Mouse (Mus musculus) embryonic fibroblast, embryonic 13.5 days (primary cell): Measurements from ENCODE around the gene Sdhaf1. TPM values are rescaled to one million over a fixed set of nuclear protein-coding genes. Genes with fewer than 3 reads are reported as not detected.

Experiments
- H3K27ac ChIP-seq: 2 replicates; pipeline ENCODE4 v1.5.1; 2012; ENCODE audit warnings: low read length, control low read depth, inconsistent platforms; ENCODE audit not compliant: insufficient read depth
- H3K4me1 ChIP-seq: 2 replicates; pipeline ENCODE4 v1.6.1; 2011; ENCODE audit warnings: low read length; ENCODE audit not compliant: control insufficient read depth, insufficient read depth
- H3K4me3 ChIP-seq: 2 replicates; pipeline ENCODE4 v1.5.1; 2011; ENCODE audit warnings: mild to moderate bottlenecking, control low read depth, low read length; ENCODE audit not compliant: insufficient read depth
- CTCF ChIP-seq: IDR thresholded peaks from 2 replicates; pipeline ENCODE4 v1.5.1; 2011; ENCODE audit warnings: mild to moderate bottlenecking, control low read depth, low read length, moderate library complexity, borderline replicate concordance; ENCODE audit not compliant: insufficient read depth
- POLR2A ChIP-seq: IDR thresholded peaks from 2 replicates; pipeline ENCODE4 v1.6.1; 2011; ENCODE audit warnings: low read depth, mild to moderate bottlenecking, control low read depth, low read length, moderate library complexity
- polyA plus RNA-seq: library from polyadenylated mRNA; stranded (reverse); fragments of >200 nt; gene quantifications from 2 replicates; pipeline ENCODE4 v1.2.4, GENCODE M21; 2011; ENCODE audit warnings: low read depth; ENCODE audit not compliant: missing spikeins, insufficient read length

Gene Sdhaf1
- polyA plus RNA-seq, 1 experiment = 6.8 TPM

DNA sequence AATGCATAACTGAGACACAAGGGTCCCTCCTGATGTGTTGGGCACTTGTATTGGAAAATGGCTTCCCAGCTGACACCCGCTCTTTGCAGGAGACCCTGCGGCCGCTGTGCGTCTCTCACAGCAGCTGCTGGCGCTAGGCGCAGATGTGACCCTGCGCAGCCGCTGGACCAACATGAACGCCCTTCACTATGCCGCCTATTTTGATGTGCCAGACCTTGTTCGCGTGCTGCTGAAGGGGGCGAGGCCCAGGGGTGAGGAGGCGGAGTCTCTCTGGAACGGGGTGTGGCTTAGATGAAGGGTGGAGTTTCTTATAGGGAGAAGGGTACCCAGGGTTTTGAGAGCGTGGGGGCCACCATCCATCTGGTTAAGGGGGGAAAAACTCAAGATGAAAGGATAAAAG is 26.4 kb downstream of the Sdhaf1 start:
- H3K4me3 ChIP-seq = no peak overlapping the region
- no peaks in the 10 kb centered on the region for H3K4me1 ChIP-seq
- H3K27ac ChIP-seq = no peak overlapping the region
- TF ChIP-seq POLR2A (no peak), CTCF (no peak)

DNA sequence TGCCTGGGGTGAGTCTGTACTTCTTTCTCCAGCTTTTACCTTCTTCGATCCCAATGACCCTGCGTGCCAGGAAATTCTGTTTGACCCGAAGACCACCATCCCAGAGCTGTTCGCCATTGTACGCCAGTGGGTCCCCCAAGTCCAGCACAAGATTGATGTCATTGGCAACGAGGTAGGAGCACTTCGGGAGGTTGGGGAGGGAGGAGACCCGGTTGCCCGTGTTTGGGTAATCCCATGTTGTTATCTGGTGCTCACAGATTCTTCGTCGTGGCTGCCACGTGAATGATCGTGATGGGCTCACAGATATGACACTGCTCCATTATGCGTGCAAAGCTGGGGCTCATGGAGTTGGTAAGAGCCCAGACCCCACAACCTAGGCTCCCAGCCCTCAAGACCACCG is 26.9 kb downstream of the Sdhaf1 start:
- Histone ChIP-seq H3K27ac (no peak overlapping the region), H3K4me3 (no peak overlapping the region), H3K4me1 (no peaks in the 10 kb centered on the region)
- TF ChIP-seq CTCF (no peak), POLR2A (no peak)

DNA sequence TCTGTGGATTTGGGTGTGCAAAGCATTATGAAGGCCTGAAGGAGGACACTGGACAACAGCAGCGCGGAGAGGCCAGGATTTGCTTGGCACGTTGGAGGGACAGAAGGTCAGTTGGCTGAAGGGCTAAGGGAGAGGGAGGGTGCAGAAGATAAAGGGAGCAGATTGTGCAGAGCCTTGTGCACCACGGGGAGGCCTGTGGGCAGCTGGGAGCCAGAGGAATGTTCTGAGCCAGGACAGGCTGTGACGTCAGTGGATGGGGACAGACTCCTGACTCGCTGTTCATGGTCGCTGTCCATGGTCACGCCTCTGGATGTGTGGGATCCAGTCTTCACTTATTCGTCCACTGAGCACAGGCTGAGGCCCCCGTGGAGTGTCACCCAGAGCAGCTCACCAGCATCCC is 28.6 kb downstream of the Sdhaf1 start:
- H3K4me3 ChIP-seq = no peak overlapping the region
- H3K27ac ChIP-seq = no peak overlapping the region
- TF ChIP-seq POLR2A (no peak), CTCF (no peak)
- H3K4me1 ChIP-seq = no peaks in the 10 kb centered on the region

DNA sequence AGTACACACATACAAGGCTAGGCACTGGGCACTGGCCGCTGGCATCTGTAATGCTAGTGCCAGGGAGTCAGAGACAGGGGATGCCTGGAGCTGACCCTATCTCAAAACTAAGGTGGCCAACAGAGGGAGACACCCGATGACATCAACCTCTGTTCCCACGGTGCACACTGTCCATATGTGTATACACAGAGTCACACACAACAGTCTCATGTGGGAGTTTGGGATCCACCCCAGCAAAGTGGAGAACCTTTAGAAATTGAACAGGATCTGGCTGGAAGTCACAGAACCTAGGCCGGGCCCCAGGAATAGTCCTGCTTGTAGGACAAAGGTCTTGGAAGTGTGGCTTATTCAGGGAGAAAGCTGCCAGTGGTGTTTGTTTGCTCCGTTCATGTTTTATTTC is 29.4 kb downstream of the Sdhaf1 start:
- H3K4me3 ChIP-seq = no peak overlapping the region
- TF ChIP-seq CTCF (no peak), POLR2A (no peak)
- no peak overlapping the region for H3K27ac ChIP-seq
- H3K4me1 ChIP-seq = no peaks in the 10 kb centered on the region

DNA sequence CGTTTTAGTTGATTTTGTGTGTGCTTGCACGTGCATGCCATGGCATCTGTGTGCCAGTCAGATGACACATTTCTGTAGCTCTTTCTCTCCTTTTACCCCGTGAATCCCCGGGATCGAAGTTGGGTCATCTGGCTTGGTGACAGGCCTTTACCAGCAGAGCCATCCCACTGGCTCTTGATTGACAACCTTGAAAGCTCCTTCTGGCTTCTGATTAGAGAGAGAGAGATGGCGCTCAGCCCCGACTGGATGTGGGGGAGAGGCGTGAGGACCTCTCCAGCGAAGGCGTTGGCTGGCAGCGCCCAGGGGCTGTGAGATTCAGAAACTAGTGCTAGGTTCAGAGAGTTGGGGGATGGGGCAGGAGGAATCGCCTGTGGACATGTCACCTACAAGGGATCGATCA is 29.9 kb downstream of the Sdhaf1 start:
- no peaks in the 10 kb centered on the region for H3K4me1 ChIP-seq
- no peak overlapping the region for H3K27ac ChIP-seq
- H3K4me3 ChIP-seq = no peak overlapping the region
- TF ChIP-seq CTCF (no peak), POLR2A (no peak)

DNA sequence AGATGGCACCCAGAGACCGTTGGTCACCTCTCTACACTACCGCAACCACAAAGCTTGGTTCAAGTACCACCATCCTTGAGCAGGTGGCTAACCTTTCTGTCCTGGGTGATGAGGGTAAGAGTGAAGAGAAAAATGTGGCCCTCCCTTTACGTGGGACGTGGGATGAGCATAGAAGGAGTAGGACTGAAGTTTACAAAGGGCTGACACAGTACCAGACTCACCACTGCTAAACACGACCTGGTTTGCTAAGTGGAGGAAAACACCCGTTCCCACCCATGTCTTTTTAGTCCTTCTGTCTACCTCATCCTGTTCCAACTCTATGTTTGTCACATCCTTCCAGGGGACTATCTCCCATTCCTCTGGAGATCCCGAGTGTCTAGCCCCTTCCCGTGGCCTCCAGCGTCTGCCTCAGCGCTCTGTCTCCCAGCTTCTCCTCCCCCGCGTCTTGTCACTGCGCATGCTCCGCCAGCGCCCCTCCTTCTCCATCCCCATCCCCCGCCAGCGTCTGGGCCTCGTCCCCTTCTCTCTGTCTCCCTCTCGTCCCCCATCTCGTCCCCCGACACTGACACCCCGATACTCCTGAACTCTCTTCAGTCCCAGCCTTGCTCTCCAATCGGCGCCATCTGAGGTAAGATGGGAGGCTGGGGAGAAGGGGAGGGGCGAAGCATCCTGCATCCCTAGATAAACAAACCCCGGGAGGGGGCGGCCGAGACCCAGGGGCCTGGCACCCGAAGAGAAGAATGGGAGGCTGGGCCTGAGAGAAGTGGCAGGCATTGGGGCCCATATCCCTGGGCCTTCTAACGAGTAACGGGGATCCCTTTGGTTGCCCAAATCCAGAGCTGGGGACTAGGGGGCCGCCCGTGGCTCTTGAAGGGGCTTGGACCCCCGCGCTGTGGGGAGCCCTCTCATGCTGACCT is 32.2 kb downstream of the Sdhaf1 start, which contains the start of gene Clip3:
Gene Clip3 (plus strand): TSS at position 514 of the 917 bp plus-strand sequence.
- Histone ChIP-seq H3K4me3 (peak within 1 kb of the TSS; percentile 95), H3K27ac (peak within 1 kb of the TSS; percentile 6; the same call in 1 of the 2 replicates), H3K4me1 (peaks cover 3% of the 10 kb centered on the region; the same call in 1 of the 2 replicates)
- no peak for TF ChIP-seq CTCF
- peak; percentile 98 for TF ChIP-seq POLR2A

DNA sequence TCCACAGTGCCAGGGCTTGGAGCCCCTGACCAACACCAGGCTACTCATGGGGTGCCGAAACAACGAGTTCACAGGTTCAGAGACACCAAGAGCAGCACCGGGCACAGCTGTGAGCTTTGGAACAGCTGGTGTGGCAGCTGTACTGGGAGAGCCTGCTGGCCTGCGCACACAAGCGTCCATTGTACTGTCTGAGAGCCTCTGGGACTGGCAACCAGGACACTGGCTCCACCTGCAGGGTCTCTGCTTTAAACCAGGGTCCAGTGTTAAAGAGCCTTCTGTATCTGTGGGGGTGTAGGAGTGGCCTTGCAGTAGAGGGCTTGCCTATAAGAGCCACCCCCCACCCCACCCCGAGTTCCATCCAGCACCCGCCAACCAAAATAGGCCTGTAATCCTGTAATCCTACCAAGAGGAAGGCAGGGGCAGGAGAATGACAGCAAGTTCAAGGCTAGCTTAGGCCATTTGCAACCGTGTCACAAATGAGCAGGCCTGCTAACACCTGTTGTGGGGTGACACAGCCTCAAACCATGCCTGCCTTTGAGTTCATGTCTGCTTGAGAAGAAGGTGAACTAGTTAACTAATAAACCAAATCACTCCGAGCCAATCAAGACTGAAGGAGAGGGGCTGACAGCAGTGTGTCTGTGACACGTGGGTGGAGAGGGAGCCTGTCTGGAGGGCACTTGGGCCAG is 33.8 kb downstream of the Sdhaf1 start:
- peaks cover 3% of the 10 kb centered on the region; the same call in 1 of the 2 replicates for H3K4me1 ChIP-seq
- TF ChIP-seq POLR2A = no peak
- no peak for TF ChIP-seq CTCF
- H3K4me3 ChIP-seq = no peak overlapping the region
- H3K27ac ChIP-seq = no peak overlapping the region

DNA sequence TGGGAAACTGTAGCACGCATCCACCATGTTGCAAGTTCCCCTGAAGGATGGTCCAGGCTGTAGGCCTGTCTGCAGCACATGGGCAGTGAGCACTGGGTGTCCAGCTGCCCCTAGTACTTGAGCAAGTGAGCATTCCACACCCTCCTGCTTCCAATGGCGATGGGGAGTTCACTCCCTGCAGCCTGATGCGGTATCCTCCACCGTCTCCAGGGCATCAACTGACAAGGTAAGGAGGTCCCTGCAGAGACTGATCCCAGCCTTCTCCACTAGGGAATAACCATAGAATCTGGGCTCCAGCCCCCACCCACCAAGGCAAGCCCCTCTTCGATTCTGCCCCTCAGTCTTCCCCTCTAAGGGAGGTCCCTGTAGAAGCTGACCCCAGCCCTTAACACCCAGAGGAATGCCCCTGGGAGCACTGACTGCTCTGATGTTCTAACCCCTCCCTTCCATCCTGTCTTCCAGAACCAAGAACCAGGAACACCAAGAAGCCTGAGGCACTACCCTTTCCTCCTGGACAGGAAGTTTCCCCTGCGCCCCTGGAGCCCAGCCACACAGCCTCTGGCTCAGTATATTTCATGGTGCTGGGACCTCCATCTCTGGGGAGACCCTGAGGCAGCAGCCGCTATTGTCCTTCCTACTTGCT is 34.5 kb downstream of the Sdhaf1 start:
- Histone ChIP-seq H3K4me1 (peaks cover 3% of the 10 kb centered on the region; the same call in 1 of the 2 replicates), H3K4me3 (no peak overlapping the region), H3K27ac (no peak overlapping the region)
- TF ChIP-seq CTCF (no peak), POLR2A (no peak)

DNA sequence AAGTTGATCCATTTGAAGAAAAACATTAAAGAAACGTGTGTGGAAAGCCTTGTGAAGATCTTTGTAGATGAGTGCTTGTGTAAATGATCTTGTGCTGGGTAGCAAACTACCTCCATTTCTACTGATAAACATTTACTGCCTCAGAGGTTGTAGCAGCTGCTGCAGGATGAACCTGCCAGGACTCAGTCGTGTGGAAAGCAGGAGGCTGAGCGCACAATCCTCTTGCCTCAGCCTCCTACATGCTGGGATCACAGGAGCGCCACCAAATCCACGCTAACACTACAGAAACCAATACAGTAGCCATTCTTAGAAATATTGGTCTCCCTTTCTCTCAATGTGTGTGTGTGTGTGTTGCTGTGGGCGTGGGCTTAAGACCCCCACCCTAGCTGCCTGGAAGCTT is 35.6 kb downstream of the Sdhaf1 start:
- TF ChIP-seq POLR2A = no peak
- TF ChIP-seq CTCF = no peak
- Histone ChIP-seq H3K4me3 (no peak overlapping the region), H3K4me1 (peaks cover 3% of the 10 kb centered on the region; the same call in 1 of the 2 replicates), H3K27ac (no peak overlapping the region)

DNA sequence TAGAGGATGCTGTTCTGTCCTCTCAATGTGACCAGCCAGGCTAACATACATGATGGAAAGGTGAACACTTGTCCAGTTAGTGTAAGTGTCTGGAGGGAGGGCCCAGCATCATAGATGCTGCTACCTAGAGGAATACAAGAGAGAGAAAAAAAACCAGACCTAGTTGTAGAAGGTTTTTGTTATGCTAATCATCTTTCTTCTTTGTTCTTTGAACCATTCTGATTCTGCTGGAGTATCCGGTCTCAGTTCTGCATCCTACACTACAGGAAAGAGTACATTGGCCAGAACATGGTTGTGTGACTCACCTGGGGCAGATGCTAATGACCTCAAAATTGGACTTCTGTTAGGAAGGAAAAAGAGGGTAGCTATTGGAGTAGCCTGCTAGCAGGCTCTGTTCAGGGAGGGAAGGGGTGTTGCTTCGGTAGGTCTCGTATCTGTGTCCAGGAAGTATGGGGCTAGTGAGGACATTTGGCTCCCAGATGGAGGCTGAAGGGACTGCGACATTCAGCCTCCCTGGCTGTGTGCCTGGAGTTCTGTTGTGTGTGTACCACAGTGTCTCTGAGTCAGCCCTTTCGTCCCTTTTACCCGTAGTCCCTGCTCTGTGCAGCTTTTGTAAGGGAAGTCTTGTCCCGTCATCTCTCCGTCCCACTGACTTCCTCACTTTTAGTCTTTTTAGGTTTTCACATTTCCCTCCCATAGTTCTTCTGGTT is 36.8 kb downstream of the Sdhaf1 start:
- H3K27ac ChIP-seq = no peak overlapping the region
- peaks cover 3% of the 10 kb centered on the region; the same call in 1 of the 2 replicates for H3K4me1 ChIP-seq
- TF ChIP-seq CTCF (no peak), POLR2A (no peak)
- no peak overlapping the region for H3K4me3 ChIP-seq
